Mouse (Mus musculus) liver, embryonic 13.5 days (tissue): ENCODE data around the gene Sdc3. TPM values are rescaled to one million over a fixed set of nuclear protein-coding genes. Genes with fewer than 3 reads are reported as not detected.

Experiments
- polyA plus RNA-seq: library from polyadenylated mRNA; unstranded; fragments of >200 nt; fragmentation: Nextera tagmentation; extraction: Ambion mirVana; gene quantifications from 2 replicates; pipeline ENCODE4 v1.2.1, GENCODE M21; 2015

Sdc3 gene
- polyA plus RNA-seq, 1 experiment from 2014 or later, result 5.3 TPM

Other genes starting within 250 kb of the Sdc3 start
- gene Nkain1, start 218.4 kb upstream of the Sdc3 start, polyA plus RNA-seq, result not detected in 2 replicates
- gene Pum1, start 129.2 kb upstream of the Sdc3 start, polyA plus RNA-seq, result 29.7 and 36.1 TPM in 2 replicates
- 54.1 and 58.3 TPM in 2 replicates for gene Laptm5, start 120.6 kb downstream of the Sdc3 start, polyA plus RNA-seq
- gene Matn1, start 151.8 kb downstream of the Sdc3 start, polyA plus RNA-seq, result 0.05 TPM in 2 replicates